Mouse (Mus musculus) C2C12 (cell line): Measurements from ENCODE around the gene Zfp423. TPM values are rescaled to one million over a fixed set of nuclear protein-coding genes. Genes with fewer than 3 reads are reported as not detected.

Experiments
- H3K27me3 ChIP-seq: one replicate; pipeline ENCODE4 v1.6.1; 2011; ENCODE audit not compliant: control insufficient read depth, insufficient read depth, insufficient read length
- H3K36me3 ChIP-seq: one replicate; pipeline ENCODE4 v1.6.1; 2011; ENCODE audit not compliant: control insufficient read depth, insufficient read depth
- H3K4me3 ChIP-seq: one replicate; pipeline ENCODE4 v1.5.1; 2011; ENCODE audit warnings: mild to moderate bottlenecking, control low read depth; ENCODE audit not compliant: poor library complexity, insufficient read depth, severe bottlenecking
- H3K79me2 ChIP-seq: one replicate; pipeline ENCODE4 v1.6.1; 2011; ENCODE audit not compliant: control insufficient read depth, insufficient read depth
- H3K79me3 ChIP-seq: one replicate; pipeline ENCODE4 v1.6.1; 2011; ENCODE audit warnings: low read depth, control low read depth
- H3ac ChIP-seq: one replicate; pipeline ENCODE3; 2011; ENCODE audit warnings: low read depth; ENCODE audit not compliant: control insufficient read depth, insufficient read length
- CEBPB ChIP-seq: IDR thresholded peaks from one replicate; pipeline ENCODE4 v1.6.1; 2011; ENCODE audit warnings: low read depth, mild to moderate bottlenecking, control low read depth, moderate library complexity
- CTCF ChIP-seq: IDR thresholded peaks from one replicate; pipeline ENCODE4 v1.5.1; 2011; ENCODE audit not compliant: control insufficient read depth, insufficient read depth, insufficient read length
- FOSL1 ChIP-seq: IDR thresholded peaks from one replicate; pipeline ENCODE4 v1.8.0; 2011; ENCODE audit warnings: mild to moderate bottlenecking, low read length; ENCODE audit not compliant: poor library complexity, insufficient read depth, severe bottlenecking
- MAX ChIP-seq: IDR thresholded peaks from one replicate; pipeline ENCODE4 v1.6.1; 2011; ENCODE audit warnings: mild to moderate bottlenecking, control low read depth
- MYOD1 ChIP-seq: IDR thresholded peaks from one replicate; pipeline ENCODE4 v1.6.1; 2011; ENCODE audit warnings: low read depth; ENCODE audit not compliant: control insufficient read depth, insufficient read length
- MYOG ChIP-seq: IDR thresholded peaks from one replicate; pipeline ENCODE4 v1.6.1; 2011; ENCODE audit not compliant: control insufficient read depth, insufficient read length; ENCODE audit errors: extremely low read depth
- USF1 ChIP-seq: IDR thresholded peaks from one replicate; pipeline ENCODE4 v1.6.1; 2011; ENCODE audit warnings: low read depth, mild to moderate bottlenecking, control low read depth, moderate library complexity
- polyA plus RNA-seq: library from polyadenylated mRNA; unstranded; fragments of >200 nt; fragmentation: generic; extraction: Trizol; gene quantifications from one replicate; pipeline ENCODE4 v1.2.1, GENCODE M21; 2012; ENCODE audit warnings: missing spikeins

The Zfp423 gene
- polyA plus RNA-seq, 1 experiment: 0.14 TPM

DNA sequence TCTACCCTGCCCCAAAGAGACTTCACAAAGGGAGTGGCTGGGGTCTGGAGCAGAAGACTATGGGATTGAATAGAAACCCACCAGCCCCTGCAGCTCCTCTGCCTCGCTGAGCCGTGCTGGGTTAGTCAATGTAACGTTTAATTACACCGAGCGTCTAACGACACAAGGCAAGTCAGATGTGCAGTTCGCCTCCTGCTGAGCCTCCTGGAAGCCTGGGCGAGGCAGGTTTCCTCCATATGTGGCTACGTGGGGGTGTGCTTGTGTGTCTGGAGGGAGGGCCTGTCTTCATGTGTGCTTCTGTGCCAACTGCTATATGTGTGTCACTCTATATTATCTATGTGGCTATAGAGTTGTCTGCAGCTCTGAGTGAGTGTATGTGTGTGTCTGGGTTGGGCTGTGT lies 311.6 kb downstream of the Zfp423 start:
- peaks cover 3% of the 10 kb centered on the region for H3K27me3 ChIP-seq
- H3K36me3 ChIP-seq: no peaks in the 10 kb centered on the region
- no peaks in the 10 kb centered on the region for H3K79me3 ChIP-seq
- TF ChIP-seq CEBPB: no peak
- no peak for TF ChIP-seq USF1
- no peak for TF ChIP-seq MYOG
- no peak for TF ChIP-seq FOSL1
- no peak for TF ChIP-seq MYOD1
- no peak overlapping the region for H3ac ChIP-seq
- H3K4me3 ChIP-seq: no peak overlapping the region
- H3K79me2 ChIP-seq: no peaks in the 10 kb centered on the region

- Histone ChIP-seq H3K79me3 (no peaks in the 10 kb centered on the region), H3K36me3 (no peaks in the 10 kb centered on the region), H3K79me2 (no peaks in the 10 kb centered on the region), H3ac (no peak overlapping the region), H3K4me3 (no peak overlapping the region), H3K27me3 (peaks cover 3% of the 10 kb centered on the region)
- TF ChIP-seq MAX (no peak), CEBPB (no peak)
Measured at GRCm38 (mm10) chr8:87645829-87646483, 313.4 kb downstream of the Zfp423 start.

- Histone ChIP-seq H3ac (no peak overlapping the region), H3K36me3 (no peaks in the 10 kb centered on the region), H3K27me3 (peaks cover 3% of the 10 kb centered on the region), H3K79me3 (no peaks in the 10 kb centered on the region), H3K79me2 (no peaks in the 10 kb centered on the region), H3K4me3 (no peak overlapping the region)
- no peak for TF ChIP-seq USF1
- no peak for TF ChIP-seq CEBPB
- TF ChIP-seq MYOG: no peak
- no peak for TF ChIP-seq FOSL1
Measured at GRCm38 (mm10) chr8:87645371-87645770, 314.0 kb downstream of the Zfp423 start.

DNA sequence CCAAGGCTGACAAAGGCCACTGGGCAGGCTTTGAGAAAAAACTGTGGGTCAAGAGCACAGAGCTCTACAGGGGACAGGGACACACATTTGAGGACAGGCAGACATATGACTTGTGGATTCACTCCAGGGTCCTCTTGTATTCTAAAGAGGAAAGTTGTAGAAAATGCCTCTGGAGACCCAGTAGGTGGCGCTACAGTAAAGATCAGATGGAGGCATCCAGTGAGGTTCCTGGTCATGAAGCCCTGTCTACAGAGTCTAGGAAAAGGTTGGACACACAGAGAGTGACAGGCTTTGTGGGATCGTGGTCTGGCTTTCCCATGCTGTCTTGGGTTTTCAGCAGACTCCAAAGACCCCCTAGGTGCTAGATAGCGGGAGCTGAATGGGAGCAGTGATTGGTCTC lies 318.5 kb downstream of the Zfp423 start:
- Histone ChIP-seq H3K79me2 (no peaks in the 10 kb centered on the region), H3K36me3 (no peaks in the 10 kb centered on the region), H3K4me3 (no peak overlapping the region), H3K79me3 (no peaks in the 10 kb centered on the region), H3ac (no peak overlapping the region), H3K27me3 (peaks cover 7% of the 10 kb centered on the region)
- TF ChIP-seq CTCF (no peak), MYOG (no peak), FOSL1 (no peak), USF1 (no peak), MAX (no peak), MYOD1 (no peak), CEBPB (no peak)

GRCm38 (mm10) chr8:87636226-87636742 lies 323.1 kb downstream of the Zfp423 start:
- Histone ChIP-seq H3K27me3 (peaks cover 11% of the 10 kb centered on the region), H3K36me3 (no peaks in the 10 kb centered on the region), H3K79me2 (no peaks in the 10 kb centered on the region), H3K4me3 (no peak overlapping the region), H3K79me3 (no peaks in the 10 kb centered on the region), H3ac (no peak overlapping the region)
- TF ChIP-seq FOSL1 (no peak), CEBPB (no peak), CTCF (no peak), USF1 (no peak), MAX (no peak), MYOG (no peak), MYOD1 (no peak)

GRCm38 (mm10) chr8:87631776-87632175 lies 327.6 kb downstream of the Zfp423 start:
- H3K4me3 ChIP-seq: no peak overlapping the region
- no peaks in the 10 kb centered on the region for H3K79me3 ChIP-seq
- H3K36me3 ChIP-seq: no peaks in the 10 kb centered on the region
- TF ChIP-seq CEBPB (no peak), USF1 (no peak), MAX (no peak), CTCF (no peak), FOSL1 (no peak)
- no peak overlapping the region for H3ac ChIP-seq
- H3K79me2 ChIP-seq: no peaks in the 10 kb centered on the region
- H3K27me3 ChIP-seq: peaks cover 19% of the 10 kb centered on the region
